ENCODE assay signal across 15 mouse cellular contexts in the genomic region with DNA sequence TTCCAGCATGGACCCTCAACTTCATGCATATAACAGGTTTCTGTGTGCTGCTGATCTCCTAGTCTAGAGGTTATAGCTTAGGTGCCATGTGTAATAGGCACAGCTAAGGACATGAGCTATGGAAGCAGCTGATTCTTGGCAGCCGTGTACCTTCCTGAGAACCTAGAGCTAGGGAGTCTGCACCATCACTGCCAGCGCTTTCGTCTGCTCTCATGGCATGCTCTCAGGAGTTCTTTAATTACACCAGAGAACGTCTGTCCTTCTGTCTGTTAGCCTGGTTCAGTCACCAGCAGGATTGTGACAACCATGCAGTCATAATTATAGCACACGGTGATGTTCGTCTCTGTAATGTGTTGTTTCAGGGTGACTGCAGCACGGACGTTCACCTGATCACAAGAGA.
"Had no signal": no experiment of that assay in that cellular context is flagged by ENCODE, and none has a peak within 500 bp of the region (broad histone marks: within the 10 kb centered on the region; RNA-seq: fewer than 3 reads in every experiment).

No protein-coding gene starts in this region.

- ATAC-seq: liver, embryonic 12.5 days had no signal

- H3K9ac ChIP-seq: limb, embryonic 15.5 days; liver, embryonic 12.5 days; lung, embryonic 14.5 days; neural tube, embryonic 15.5 days had no signal

- H3K4me2 ChIP-seq: limb, embryonic 15.5 days; liver, embryonic 12.5 days; lung, embryonic 14.5 days; neural tube, embryonic 15.5 days had no signal

- H3K27me3 ChIP-seq: limb, embryonic 15.5 days; liver, embryonic 12.5 days; neural tube, embryonic 15.5 days had no signal

- H3K9me3 ChIP-seq: limb, embryonic 15.5 days; liver, embryonic 12.5 days; midbrain, embryonic 10.5 days; neural tube, embryonic 15.5 days had no signal

- DNase-seq: kidney, adult 18-20 months; kidney, postnatal 10 days; kidney, postnatal 4 days; lung, embryonic 14.5 days; lung, postnatal 10 days; lung, postnatal 4 days; midbrain, embryonic 14.5 days; right cerebral cortex, adult 18-20 months; thymus, postnatal 4 days had no signal

- H3K4me1 ChIP-seq: limb, embryonic 15.5 days; liver, embryonic 12.5 days; midbrain, embryonic 10.5 days; neural tube, embryonic 15.5 days had no signal

- H3K4me3 ChIP-seq: limb, embryonic 15.5 days; liver, embryonic 12.5 days; midbrain, embryonic 10.5 days; myocyte; neural tube, embryonic 15.5 days had no signal

- H3K27ac ChIP-seq: limb, embryonic 15.5 days; liver, embryonic 12.5 days; midbrain, embryonic 10.5 days; neural tube, embryonic 15.5 days; stomach, postnatal 0 days had no signal
